Mouse (Mus musculus) MEL (cell line): ENCODE data around the gene Frmd4b. TPM values are rescaled to one million over a fixed set of nuclear protein-coding genes. Genes with fewer than 3 reads are reported as not detected.

ENCODE experiments used
- DNase-seq: peaks from one replicate; pipeline ENCODE4 v3.0.0; 2011; ENCODE audit warnings: low read depth, low spot score
- H3K27ac ChIP-seq: 2 replicates; pipeline ENCODE4 v1.5.1; 2012; ENCODE audit warnings: low read depth, mild to moderate bottlenecking, control low read depth, low read length, moderate library complexity; ENCODE audit not compliant: control insufficient read depth
- H3K27me3 ChIP-seq, 2 experiments: fragments of 150-350 bp in 1 of 2; sonication (generic) in 1 of 2; 2 replicates each; pipeline ENCODE4 v1.6.1; 2012; ENCODE audit warnings: low read length in 2 of 2, mild to moderate bottlenecking in 2 of 2, improper control_type of control experiment in 1 of 2, moderate library complexity in 1 of 2; ENCODE audit not compliant: insufficient read depth in 2 of 2, control insufficient read depth in 1 of 2
- H3K36me3 ChIP-seq, 2 experiments: 2 replicates each; pipeline ENCODE4 v1.6.1; 2012 to 2014; ENCODE audit warnings: low read length in 2 of 2, improper control_type of control experiment in 1 of 2, inconsistent platforms in 1 of 2, mild to moderate bottlenecking in 1 of 2; ENCODE audit not compliant: insufficient read depth in 2 of 2, control insufficient read depth in 1 of 2
- H3K4me1 ChIP-seq, 2 experiments: fragments of 150-350 bp in 1 of 2; sonication (generic) in 1 of 2; 2 replicates each; pipeline ENCODE4 v1.6.1; 2012; ENCODE audit warnings: low read length in 2 of 2, improper control_type of control experiment in 1 of 2, mild to moderate bottlenecking in 1 of 2; ENCODE audit not compliant: insufficient read depth in 2 of 2, control insufficient read depth in 1 of 2
- H3K4me3 ChIP-seq, 2 experiments: fragments of 150-350 bp in 1 of 2; sonication (generic) in 1 of 2; 2 replicates each; pipeline ENCODE4 v1.5.1; 2012; ENCODE audit warnings: low read depth in 2 of 2, low read length in 2 of 2, mild to moderate bottlenecking in 2 of 2, moderate library complexity in 2 of 2, control low read depth in 1 of 2, improper control_type of control experiment in 1 of 2; ENCODE audit not compliant: control insufficient read depth in 1 of 2, insufficient read depth in 1 of 2
- H3K79me2 ChIP-seq: 2 replicates; pipeline ENCODE4 v1.6.1; 2012; ENCODE audit warnings: mild to moderate bottlenecking, low read length, moderate library complexity; ENCODE audit not compliant: control insufficient read depth, poor library complexity, insufficient read depth
- H3K9ac ChIP-seq: 2 replicates; pipeline ENCODE4 v1.6.1; 2012; ENCODE audit warnings: low read depth, mild to moderate bottlenecking, control low read depth, low read length, moderate library complexity; ENCODE audit not compliant: control insufficient read depth, poor library complexity, severe bottlenecking
- H3K9me3 ChIP-seq: fragments of 150-350 bp; sonication (generic); replicated peaks from 2 replicates; pipeline ENCODE4 v1.6.1; 2012; ENCODE audit warnings: mild to moderate bottlenecking, low read length, improper control_type of control experiment, moderate library complexity; ENCODE audit not compliant: insufficient read depth
- CHD2 ChIP-seq: IDR thresholded peaks from 2 replicates; pipeline ENCODE4 v1.6.1; 2011; ENCODE audit warnings: low read length, improper control_type of control experiment
- E2F4 ChIP-seq: IDR thresholded peaks from 2 replicates; pipeline ENCODE4 v1.6.1; 2011; ENCODE audit warnings: low read depth, low read length, improper control_type of control experiment, borderline replicate concordance
- ELF1 ChIP-seq: IDR thresholded peaks from 2 replicates; pipeline ENCODE4 v1.6.1; 2014; ENCODE audit warnings: low read depth, mild to moderate bottlenecking, inconsistent platforms, low read length, improper control_type of control experiment, moderate library complexity
- GABPA ChIP-seq: IDR thresholded peaks from 2 replicates; pipeline ENCODE4 v1.6.1; 2012; ENCODE audit warnings: low read depth, mild to moderate bottlenecking, inconsistent platforms, low read length, improper control_type of control experiment, moderate library complexity
- JUND ChIP-seq: IDR thresholded peaks from 2 replicates; pipeline ENCODE4 v1.6.1; 2011; ENCODE audit warnings: low read depth, mild to moderate bottlenecking, improper control_type of control experiment, low read length
- KAT2A ChIP-seq: conservative IDR thresholded peaks from 2 replicates; pipeline ENCODE4 v1.6.1; 2012; ENCODE audit warnings: low read depth, low read length, improper control_type of control experiment, inconsistent platforms
- MAFK ChIP-seq: IDR thresholded peaks from 2 replicates; pipeline ENCODE4 v1.6.1; 2011; ENCODE audit warnings: low read depth, mild to moderate bottlenecking, low read length, improper control_type of control experiment, borderline replicate concordance
- MAX ChIP-seq: IDR thresholded peaks from 2 replicates; pipeline ENCODE4 v1.6.1; 2011; ENCODE audit warnings: low read length, improper control_type of control experiment
- MAZ ChIP-seq: IDR thresholded peaks from 2 replicates; pipeline ENCODE4 v1.6.1; 2012; ENCODE audit warnings: low read depth, mild to moderate bottlenecking, inconsistent platforms, low read length, improper control_type of control experiment
- MXI1 ChIP-seq: IDR thresholded peaks from 2 replicates; pipeline ENCODE4 v1.6.1; 2011; ENCODE audit warnings: mild to moderate bottlenecking, low read depth, low read length, improper control_type of control experiment
- NELFE ChIP-seq: IDR thresholded peaks from 2 replicates; pipeline ENCODE4 v1.6.1; 2011; ENCODE audit warnings: low read depth, low read length, improper control_type of control experiment
- POLR2A ChIP-seq, 2 experiments: IDR thresholded peaks; 2 replicates each; pipeline ENCODE4 v1.6.1; 2011 to 2012; ENCODE audit warnings: low read length in 2 of 2, mild to moderate bottlenecking in 2 of 2, control low read depth in 1 of 2, improper control_type of control experiment in 1 of 2, low read depth in 1 of 2, moderate library complexity in 1 of 2; ENCODE audit not compliant: control insufficient read depth in 1 of 2, insufficient read depth in 1 of 2, poor library complexity in 1 of 2
- RCOR1 ChIP-seq: IDR thresholded peaks from 2 replicates; pipeline ENCODE4 v1.6.1; 2012; ENCODE audit warnings: low read depth, mild to moderate bottlenecking, inconsistent platforms, low read length, improper control_type of control experiment
- SMC3 ChIP-seq: IDR thresholded peaks from 2 replicates; pipeline ENCODE4 v1.6.1; 2011; ENCODE audit warnings: low read depth, low read length, improper control_type of control experiment
- TAL1 ChIP-seq: IDR thresholded peaks from 2 replicates; pipeline ENCODE4 v1.6.1; 2012; ENCODE audit warnings: mild to moderate bottlenecking, inconsistent platforms, low read length, moderate library complexity, mixed read lengths
- TCF12 ChIP-seq: IDR thresholded peaks from 2 replicates; pipeline ENCODE4 v1.6.1; 2014; ENCODE audit warnings: low read depth, mild to moderate bottlenecking, inconsistent platforms, low read length, improper control_type of control experiment, moderate library complexity
- USF2 ChIP-seq, 2 experiments: IDR thresholded peaks; 2 replicates each; pipeline ENCODE4 v1.6.1; 2011 to 2012; ENCODE audit warnings: improper control_type of control experiment in 2 of 2, low read length in 2 of 2, borderline replicate concordance in 1 of 2, inconsistent platforms in 1 of 2, low read depth in 1 of 2, mild to moderate bottlenecking in 1 of 2; ENCODE audit not compliant: insufficient read depth in 1 of 2
- ZC3H11A ChIP-seq: IDR thresholded peaks from 2 replicates; pipeline ENCODE4 v1.6.1; 2012; ENCODE audit warnings: low read depth, mild to moderate bottlenecking, inconsistent platforms, low read length, improper control_type of control experiment
- ZMIZ1 ChIP-seq: IDR thresholded peaks from 2 replicates; pipeline ENCODE4 v1.6.1; 2012; ENCODE audit warnings: low read depth, mild to moderate bottlenecking, inconsistent platforms, low read length, improper control_type of control experiment, moderate library complexity
- polyA plus RNA-seq, 2 experiments: library from polyadenylated mRNA; stranded (reverse) in 1 of 2; unstranded in 1 of 2; fragments of >175 nt in 1 of 2; fragments of >200 nt in 1 of 2; gene quantifications; 2 replicates each; pipeline versions ENCODE4 v1.2.1 to v1.2.4; 2012; ENCODE audit warnings: low replicate concordance in 2 of 2, low read depth in 1 of 2; ENCODE audit not compliant: insufficient read length in 2 of 2, insufficient read depth in 1 of 2, missing spikeins in 1 of 2
- total RNA-seq: library from RNA; depleted of rRNA; stranded (reverse); fragments of 300-350 nt; gene quantifications from 2 replicates; pipeline ENCODE4 v1.2.3, GENCODE M21; 2012

Frmd4b gene
- total and polyA plus RNA-seq, 3 experiments, result 0.18 TPM; not detected in 2

GRCm38 (mm10) chr6:97551884-97552283 lies 65.5 kb downstream of the Frmd4b start:
- no peak overlapping the region for H3K4me3 ChIP-seq
- no peaks in the 10 kb centered on the region for H3K36me3 ChIP-seq
- no peak overlapping the region for H3K27ac ChIP-seq
- H3K9ac ChIP-seq, result no peak overlapping the region
- H3K9me3 ChIP-seq, result no peaks in the 10 kb centered on the region
- no peaks in the 10 kb centered on the region for H3K4me1 ChIP-seq
- no peak for DNase-seq
- H3K79me2 ChIP-seq, result no peaks in the 10 kb centered on the region
- no peaks in the 10 kb centered on the region for H3K27me3 ChIP-seq
- TF ChIP-seq MAZ (no peak), TAL1 (no peak), USF2 (IDR thresholded peaks at IDR 0.05; ENCODE audit: borderline replicate concordance in 1 of 2, insufficient read depth in 1 of 2, low read depth in 1 of 2, low read length in 2 of 2) (no peak), MAX (no peak), NELFE (no peak), GABPA (no peak), KAT2A (no peak), SMC3 (no peak)

DNA sequence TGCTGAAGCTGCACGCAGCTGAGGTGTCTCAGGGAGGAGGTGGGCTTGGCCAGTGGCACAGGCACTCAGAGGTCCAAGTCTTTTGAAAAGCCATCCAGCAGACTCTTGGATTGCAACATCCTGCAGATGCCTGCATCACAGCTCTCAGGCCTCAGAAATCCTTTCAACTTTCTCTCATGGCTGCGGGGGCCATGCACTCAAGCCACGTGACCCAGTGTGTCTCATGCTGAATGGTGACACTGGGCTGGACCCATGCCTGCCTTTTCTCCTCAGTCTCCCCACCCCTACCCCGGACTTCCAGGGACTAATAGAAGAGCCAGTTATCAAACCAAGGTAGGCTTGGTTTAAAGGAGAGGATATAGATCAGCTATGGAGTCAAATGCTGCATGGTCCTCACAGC lies 66.2 kb downstream of the Frmd4b start:
- H3K36me3 ChIP-seq, result no peaks in the 10 kb centered on the region
- H3K4me1 ChIP-seq, result no peaks in the 10 kb centered on the region
- TF ChIP-seq GABPA, result no peak
- no peak for TF ChIP-seq POLR2A (IDR thresholded peaks at IDR 0.05; ENCODE audit: control insufficient read depth in 1 of 2, insufficient read depth in 1 of 2, low read depth in 1 of 2, low read length in 2 of 2, poor library complexity in 1 of 2)
- TF ChIP-seq CHD2, result no peak
- no peak for TF ChIP-seq ZC3H11A
- TF ChIP-seq MXI1, result no peak
- H3K27ac ChIP-seq, result no peak overlapping the region
- no peaks in the 10 kb centered on the region for H3K27me3 ChIP-seq
- no peak overlapping the region for H3K9ac ChIP-seq
- no peaks in the 10 kb centered on the region for H3K79me2 ChIP-seq
- DNase-seq, result no peak
- no peak overlapping the region for H3K4me3 ChIP-seq
- H3K9me3 ChIP-seq, result no peaks in the 10 kb centered on the region

DNA sequence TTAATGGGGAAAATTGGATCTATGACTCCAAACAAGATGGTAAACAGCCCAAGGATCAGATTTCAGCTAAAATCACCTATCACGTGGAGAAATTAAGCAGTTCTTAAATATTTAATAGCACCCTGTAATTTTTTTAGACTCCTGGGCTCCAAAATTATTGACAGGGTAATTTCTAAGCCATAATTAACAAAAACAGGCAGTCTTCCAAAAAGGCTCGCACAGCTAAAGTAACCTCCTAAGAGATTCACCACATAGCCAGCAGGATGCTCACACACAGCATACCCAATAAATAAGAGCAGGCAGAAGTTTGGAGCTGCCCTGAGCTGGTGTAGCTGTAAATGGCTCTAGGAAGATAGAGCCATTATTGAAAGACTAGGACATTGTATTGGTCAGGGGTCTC lies 76.9 kb downstream of the Frmd4b start:
- no peak overlapping the region for H3K9ac ChIP-seq

More for the DNA sequence above, 76.9 kb downstream of the Frmd4b start:
- Histone ChIP-seq H3K36me3 (no peaks in the 10 kb centered on the region), H3K27ac (no peak overlapping the region), H3K4me3 (no peak overlapping the region), H3K79me2 (no peaks in the 10 kb centered on the region), H3K4me1 (no peaks in the 10 kb centered on the region), H3K27me3 (no peaks in the 10 kb centered on the region), H3K9me3 (no peaks in the 10 kb centered on the region)
- DNase-seq, result no peak
- TF ChIP-seq ELF1 (no peak), JUND (no peak), E2F4 (no peak), MAFK (no peak), RCOR1 (no peak), TCF12 (no peak), ZMIZ1 (no peak)
